Mouse (Mus musculus) intestine, embryonic 16.5 days (tissue): Measurements from ENCODE around the gene Rilp. TPM values are rescaled to one million over a fixed set of nuclear protein-coding genes. Genes with fewer than 3 reads are reported as not detected.
A peak's percentile ranks its signal among the peaks of the same experiment; 100 is the strongest.

Experiments used
- ATAC-seq: fragments of 200-750 bp; cut with Nextera tagmentation; 2 replicates; pipeline ENCODE4 v1.8.0; 2017; ENCODE audit warnings: moderate TSS enrichment, moderate library complexity
- H3K27ac ChIP-seq: fragments of 300-500 bp; sonication (generic); 2 replicates; pipeline ENCODE4 v1.5.1; 2014; ENCODE audit warnings: mild to moderate bottlenecking, low read length
- H3K27me3 ChIP-seq: fragments of 300-500 bp; sonication (generic); replicated peaks from 2 replicates; pipeline ENCODE4 v1.6.1; 2014; ENCODE audit warnings: low read length, control low read depth, mixed read lengths; ENCODE audit not compliant: control insufficient read depth, insufficient read depth
- H3K36me3 ChIP-seq: fragments of 300-500 bp; sonication (generic); 2 replicates; pipeline ENCODE4 v1.6.1; 2014; ENCODE audit warnings: low read length, control low read depth; ENCODE audit not compliant: control insufficient read depth, insufficient read depth
- H3K4me1 ChIP-seq: fragments of 300-500 bp; sonication (generic); 2 replicates; pipeline ENCODE4 v1.6.1; 2014; ENCODE audit warnings: low read length, control low read depth, mixed read lengths; ENCODE audit not compliant: control insufficient read depth, insufficient read depth
- H3K4me2 ChIP-seq: fragments of 300-500 bp; sonication (generic); 2 replicates; pipeline ENCODE4 v1.6.1; 2014; ENCODE audit warnings: low read depth, low read length, control low read depth
- H3K4me3 ChIP-seq: fragments of 300-500 bp; sonication (generic); 2 replicates; pipeline ENCODE4 v1.5.1; 2014; ENCODE audit warnings: mild to moderate bottlenecking, low read length
- H3K9ac ChIP-seq: fragments of 300-500 bp; sonication (generic); 2 replicates; pipeline ENCODE4 v1.6.1; 2014; ENCODE audit warnings: low read depth, low read length
- H3K9me3 ChIP-seq: fragments of 300-500 bp; sonication (generic); 2 replicates; pipeline ENCODE4 v1.6.1; 2016; ENCODE audit warnings: low read length, control low read depth; ENCODE audit not compliant: control insufficient read depth
- WGBS: fragments of 180-500 bp; shearing (Covaris S2); extraction: QIAGEN DNeasy Blood & Tissue Kit; methylation state at CpG from one replicate; pipeline ENCODE4 v1.1.7; 2014; 5-methylcytosine and 5-hydroxymethylcytosine counted together
- polyA plus RNA-seq: library from polyadenylated mRNA; unstranded; fragments of >200 nt; fragmentation: Nextera tagmentation; extraction: Ambion mirVana; gene quantifications from 2 replicates; pipeline ENCODE4 v1.2.1, GENCODE M21; 2015

Gene Rilp
- polyA plus RNA-seq, 1 experiment from 2014 or later, result 2.4 TPM

- H3K4me1 ChIP-seq, result peaks cover 6% of the 10 kb centered on the region
- H3K27me3 ChIP-seq, result no peaks in the 10 kb centered on the region
- peaks cover 16% of the 10 kb centered on the region for H3K36me3 ChIP-seq
- peak within 1 kb of the TSS; percentile 75 for H3K4me3 ChIP-seq
- peak; percentile 100 for ATAC-seq
- H3K27ac ChIP-seq, result peak within 1 kb of the TSS; percentile 62; the same call in 1 of the 2 replicates
- peak within 1 kb of the TSS; percentile 91 for H3K4me2 ChIP-seq
- H3K9me3 ChIP-seq, result no peaks in the 10 kb centered on the region
- peak within 1 kb of the TSS; percentile 96 for H3K9ac ChIP-seq
- under 1% methylated on average over 52 of the region's 52 CpGs for WGBS
Observed at GRCm38 (mm10) chr11:75486601-75487285, 23.2 kb upstream of the Rilp start, which contains the start of gene Prpf8. Gene Prpf8, plus strand, starts transcription at chr11:75486816.

DNA sequence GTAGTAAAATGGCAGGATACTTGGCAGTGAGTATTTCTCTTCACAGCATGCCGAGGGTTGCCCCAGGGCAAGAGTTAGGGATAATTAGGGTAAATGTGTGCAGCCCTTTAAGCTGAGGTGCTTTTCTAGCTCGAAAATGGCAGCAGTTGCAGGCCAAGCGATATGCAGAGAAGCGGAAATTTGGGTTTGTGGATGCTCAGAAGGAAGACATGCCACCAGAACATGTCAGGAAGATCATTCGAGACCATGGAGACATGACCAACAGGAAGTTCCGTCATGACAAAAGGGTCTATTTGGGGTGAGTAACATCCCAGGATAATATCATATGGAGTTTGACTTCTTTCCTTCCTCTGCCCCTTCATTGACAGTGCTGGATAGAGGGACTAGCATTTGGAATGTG is 22.4 kb upstream of the Rilp start:
- Histone ChIP-seq H3K4me2 (peak overlapping the region; percentile 91), H3K36me3 (peaks cover 24% of the 10 kb centered on the region), H3K9ac (peak overlapping the region; percentile 96), H3K27ac (no peak overlapping the region), H3K4me1 (peaks cover 6% of the 10 kb centered on the region), H3K27me3 (no peaks in the 10 kb centered on the region), H3K9me3 (no peaks in the 10 kb centered on the region), H3K4me3 (peak overlapping the region; percentile 75)
- no peak for ATAC-seq
- WGBS, result 35% methylated on average over 6 of the region's 6 CpGs

GRCm38 (mm10) chr11:75494296-75495049 is 15.4 kb upstream of the Rilp start:
- Histone ChIP-seq H3K9ac (no peak overlapping the region), H3K4me1 (no peaks in the 10 kb centered on the region), H3K4me2 (no peak overlapping the region), H3K27me3 (no peaks in the 10 kb centered on the region), H3K36me3 (peaks cover 53% of the 10 kb centered on the region), H3K4me3 (no peak overlapping the region), H3K27ac (no peak overlapping the region), H3K9me3 (no peaks in the 10 kb centered on the region)
- ATAC-seq, result no peak
- 87% methylated on average over 10 of the region's 10 CpGs for WGBS

GRCm38 (mm10) chr11:75498126-75498525 is 11.8 kb upstream of the Rilp start:
- H3K4me2 ChIP-seq, result no peak overlapping the region
- ATAC-seq, result no peak
- 59% methylated on average over 1 of the region's 1 CpGs for WGBS
- no peak overlapping the region for H3K27ac ChIP-seq
- no peaks in the 10 kb centered on the region for H3K27me3 ChIP-seq
- H3K4me3 ChIP-seq, result no peak overlapping the region
- no peaks in the 10 kb centered on the region for H3K9me3 ChIP-seq
- no peak overlapping the region for H3K9ac ChIP-seq
- no peaks in the 10 kb centered on the region for H3K4me1 ChIP-seq
- H3K36me3 ChIP-seq, result peaks cover 55% of the 10 kb centered on the region

DNA sequence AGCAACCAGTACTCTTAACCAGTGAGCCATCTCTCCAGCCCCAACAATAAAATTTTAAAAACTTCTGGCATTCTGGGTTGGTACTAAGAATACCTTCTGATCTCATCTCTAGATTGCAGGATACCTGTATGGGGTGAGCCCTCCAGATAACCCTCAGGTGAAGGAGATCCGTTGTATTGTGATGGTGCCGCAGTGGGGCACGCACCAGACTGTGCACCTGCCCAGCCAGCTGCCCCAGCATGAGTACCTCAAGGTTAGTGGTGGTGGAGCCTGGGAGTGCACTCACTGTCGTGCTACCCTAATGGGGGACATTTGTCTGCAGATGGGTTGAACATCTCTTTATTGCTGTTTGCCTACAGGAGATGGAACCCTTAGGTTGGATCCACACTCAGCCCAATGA is 1.7 kb upstream of the Rilp start:
- ATAC-seq, result no peak
- Histone ChIP-seq H3K27me3 (no peaks in the 10 kb centered on the region), H3K4me1 (peaks cover 19% of the 10 kb centered on the region), H3K4me3 (no peak overlapping the region), H3K4me2 (no peak overlapping the region), H3K9me3 (no peaks in the 10 kb centered on the region), H3K36me3 (peaks cover 19% of the 10 kb centered on the region), H3K27ac (no peak overlapping the region), H3K9ac (no peak overlapping the region)
- 94% methylated on average over 4 of the region's 4 CpGs for WGBS

- Histone ChIP-seq H3K4me2 (no peak overlapping the region), H3K9me3 (no peaks in the 10 kb centered on the region), H3K4me1 (peaks cover 19% of the 10 kb centered on the region), H3K36me3 (peaks cover 15% of the 10 kb centered on the region), H3K4me3 (no peak overlapping the region), H3K27ac (peak overlapping the region; percentile 92; the same call in 1 of the 2 replicates), H3K27me3 (no peaks in the 10 kb centered on the region), H3K9ac (no peak overlapping the region)
- no peak for ATAC-seq
- WGBS, result 63% methylated on average over 8 of the region's 8 CpGs
Observed at GRCm38 (mm10) chr11:75508904-75509303, 990 bp upstream of the Rilp start.

- H3K9ac ChIP-seq, result peak overlapping the region; percentile 83
Observed at GRCm38 (mm10) chr11:75510627-75510993, 716 bp downstream of the Rilp start.

DNA sequence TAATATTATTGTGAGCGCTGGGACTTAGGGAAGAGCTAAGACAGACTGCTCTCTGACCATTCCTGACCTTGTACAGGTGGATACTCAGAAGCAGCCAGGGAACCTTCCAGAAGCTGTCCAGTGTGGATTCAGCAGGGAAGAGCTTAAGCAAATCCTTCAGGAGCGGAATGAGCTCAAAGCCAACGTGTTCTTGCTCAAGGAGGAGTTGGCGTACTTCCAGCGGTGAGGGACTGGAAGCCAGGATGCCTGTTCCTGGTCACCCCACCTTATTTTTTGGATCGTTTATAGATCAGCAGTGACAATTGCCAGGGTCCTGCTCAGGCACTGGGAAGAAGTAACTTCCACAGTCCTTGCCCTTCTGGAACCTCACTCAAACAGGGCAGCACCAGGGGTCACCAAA is 1.3 kb downstream of the Rilp start:
- Histone ChIP-seq H3K27ac (no peak overlapping the region), H3K36me3 (peaks cover 12% of the 10 kb centered on the region), H3K4me1 (peaks cover 19% of the 10 kb centered on the region), H3K4me3 (no peak overlapping the region), H3K9me3 (no peaks in the 10 kb centered on the region), H3K4me2 (no peak overlapping the region), H3K9ac (no peak overlapping the region), H3K27me3 (no peaks in the 10 kb centered on the region)
- no peak for ATAC-seq
- WGBS, result 73% methylated on average over 6 of the region's 6 CpGs

More at GRCm38 (mm10) chr11:75510627-75510993, 716 bp downstream of the Rilp start:
- Histone ChIP-seq H3K4me2 (peak overlapping the region; percentile 98), H3K4me1 (peaks cover 19% of the 10 kb centered on the region), H3K4me3 (peak overlapping the region; percentile 62), H3K27ac (peak overlapping the region; percentile 92), H3K9me3 (no peaks in the 10 kb centered on the region), H3K36me3 (peaks cover 14% of the 10 kb centered on the region), H3K27me3 (no peaks in the 10 kb centered on the region)
- ATAC-seq, result peak; percentile 89
- 3% methylated on average over 18 of the region's 24 CpGs for WGBS

GRCm38 (mm10) chr11:75512301-75513018 is 2.6 kb downstream of the Rilp start:
- H3K27me3 ChIP-seq, result no peaks in the 10 kb centered on the region
- H3K4me2 ChIP-seq, result no peak overlapping the region
- H3K9me3 ChIP-seq, result no peaks in the 10 kb centered on the region
- H3K4me1 ChIP-seq, result peaks cover 19% of the 10 kb centered on the region
- H3K36me3 ChIP-seq, result peaks cover 12% of the 10 kb centered on the region
- H3K9ac ChIP-seq, result no peak overlapping the region
- no peak overlapping the region for H3K4me3 ChIP-seq
- no peak for ATAC-seq
- 81% methylated on average over 9 of the region's 9 CpGs for WGBS
- no peak overlapping the region for H3K27ac ChIP-seq
